11 mouse cellular contexts compared by ENCODE assay signal in the genomic region with DNA sequence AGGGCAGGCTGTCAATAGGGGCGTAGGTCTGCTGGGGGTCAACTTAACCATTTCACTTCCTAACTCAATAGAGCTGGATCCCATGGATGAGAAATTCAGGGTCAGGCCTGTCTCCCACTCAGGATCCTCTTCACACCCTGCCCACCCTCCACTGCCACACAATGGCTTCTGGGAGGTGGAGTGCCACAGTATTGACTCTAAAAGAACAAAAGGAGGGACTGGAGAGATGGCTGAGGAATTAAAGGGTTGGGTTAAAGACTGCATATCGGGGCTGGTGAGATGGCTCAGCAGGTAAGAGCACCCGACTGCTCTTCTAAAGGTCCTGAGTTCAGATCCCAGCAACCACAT. TPM values are rescaled to one million over a fixed set of nuclear protein-coding genes. Genes with fewer than 3 reads are reported as not detected.
DNase-seq lines count a peak whose midpoint lies in the region; ATAC-seq and TF ChIP-seq lines count a peak whose summit lies in the region.
"Had no signal": no experiment of that assay in that cellular context is flagged by ENCODE, and none has a peak within 500 bp of the region (broad histone marks: within the 10 kb centered on the region; RNA-seq: fewer than 3 reads in every experiment).

No protein-coding gene starts in this region.

- intact Hi-C loops in left cerebral cortex, adult 2 months (cut with DNase I), result no loop called here
- intact Hi-C loops in left cerebral cortex, postnatal 10 days (cut with DNase I), result no loop called here

- H3K4me2 ChIP-seq in liver, embryonic 13.5 days, result peak overlapping the region; percentile 54; the same call in 1 of the 2 replicates

- no peaks in the 10 kb centered on the region for H3K27me3 ChIP-seq in heart, embryonic 10.5 days (ENCODE audit: insufficient read depth, poor library complexity, severe bottlenecking)
- no peaks in the 10 kb centered on the region for H3K27me3 ChIP-seq in liver, embryonic 13.5 days

- WGBS in heart, embryonic 10.5 days, result 59% methylated on average over 3 of the region's 3 CpGs
- 70% methylated on average over 3 of the region's 3 CpGs for WGBS in liver, embryonic 13.5 days (ENCODE audit: insufficient replicate concordance)

- H3K9me3 ChIP-seq in heart, embryonic 10.5 days, result no peaks in the 10 kb centered on the region
- H3K9me3 ChIP-seq in liver, embryonic 13.5 days (replicated peaks), result no peaks in the 10 kb centered on the region
- H3K9me3 ChIP-seq: hindbrain, embryonic 10.5 days had no signal

- peak overlapping the region; percentile 64 for H3K27ac ChIP-seq in heart, embryonic 10.5 days
- H3K27ac ChIP-seq in left cerebral cortex, adult 2 months, result peak overlapping the region; percentile 76
- peak overlapping the region; percentile 45 for H3K27ac ChIP-seq in brown adipose tissue, adult 24 weeks (replicated peaks; ENCODE audit: low read depth, low read length)
- H3K27ac ChIP-seq in liver, embryonic 13.5 days, result peak overlapping the region; percentile 63

- ATAC-seq in liver, embryonic 13.5 days (ENCODE audit: low read depth), result no peak
- ATAC-seq in megakaryocyte-erythroid progenitor cell, adult 5-6 weeks (replicated peaks; ENCODE audit: low FRiP score, low TSS enrichment, poor library complexity, severe bottlenecking), result no peak

- TF ChIP-seq CTCF in left cerebral cortex, adult 2 months (IDR thresholded peaks at IDR 0.05), result no peak

- no peak overlapping the region for H3K9ac ChIP-seq in liver, embryonic 13.5 days

- H3K4me1 ChIP-seq in heart, embryonic 10.5 days, result peaks cover 66% of the 10 kb centered on the region
- H3K4me1 ChIP-seq in brown adipose tissue, adult 24 weeks (ENCODE audit: control insufficient read depth, insufficient read depth, insufficient read length, low read length), result peaks cover 15% of the 10 kb centered on the region
- H3K4me1 ChIP-seq in liver, embryonic 13.5 days (replicated peaks), result peaks cover 63% of the 10 kb centered on the region

- DNase-seq in heart, embryonic 10.5 days (ENCODE audit: low spot score), result no peak
- no peak for DNase-seq in heart, postnatal 4 days
- no peak for DNase-seq in left cerebral cortex, adult 2 months (ENCODE audit: extremely low spot score in 1 of 2, low spot score in 2 of 2)
- no peak for DNase-seq in left cerebral cortex, postnatal 10 days (ENCODE audit: extremely low spot score in 1 of 2, low spot score in 2 of 2)
- DNase-seq in liver, embryonic 13.5 days, result no peak
- no peak for DNase-seq in thymus, postnatal 0 days (ENCODE audit: low spot score)
- DNase-seq: cerebellum, postnatal 14 days had no signal

- no peaks in the 10 kb centered on the region for H3K36me3 ChIP-seq in heart, embryonic 10.5 days
- no peaks in the 10 kb centered on the region for H3K36me3 ChIP-seq in liver, embryonic 13.5 days
- H3K36me3 ChIP-seq: hindbrain, embryonic 10.5 days had no signal

- H3K4me3 ChIP-seq in heart, embryonic 10.5 days, result no peak overlapping the region
- no peak overlapping the region for H3K4me3 ChIP-seq in left cerebral cortex, adult 2 months
- H3K4me3 ChIP-seq in brown adipose tissue, adult 24 weeks (ENCODE audit: insufficient read depth, low read depth, low read length), result no peak overlapping the region
- H3K4me3 ChIP-seq in liver, embryonic 13.5 days (replicated peaks), result no peak overlapping the region
- H3K4me3 ChIP-seq: erythroblast, embryonic 14.5 days had no signal

RNA-seq across cellular contexts. Expression of a gene that starts 13.0 kb away (rescaled TPM):
- 49.1 and 56.0 TPM in 2 replicates for polyA plus RNA-seq in heart, embryonic 10.5 days (2016; fragmentation: Nextera tagmentation; extraction: Ambion mirVana)
- 100 to 1,000 TPM; 108 to 117 TPM for total RNA-seq in heart, postnatal 4 days (2021)
- total RNA-seq in left cerebral cortex, adult 2 months (2021), result 100 to 1,000 TPM; 139 TPM
- 100 to 1,000 TPM; 112 to 122 TPM for total RNA-seq in left cerebral cortex, postnatal 10 days (2021)
- polyA plus RNA-seq in brown adipose tissue, adult 24 weeks (2012; ENCODE audit: insufficient read depth, insufficient read length, missing spikeins), result 38.1 and 45.0 TPM in 2 replicates
- 12.4 and 13.4 TPM in 2 replicates for polyA plus RNA-seq in liver, embryonic 13.5 days (2015; fragmentation: Nextera tagmentation; extraction: Ambion mirVana)
- 45.2 and 52.4 TPM in 2 replicates for total RNA-seq in megakaryocyte-erythroid progenitor cell, adult 5-6 weeks (2014; fragmentation: Nextera tagmentation)
- total RNA-seq in megakaryocyte-erythroid progenitor cell, adult 5-6 weeks (2017), result 45.0 and 64.8 TPM in 2 replicates
- 30.6 and 33.7 TPM in 2 replicates for polyA plus RNA-seq in thymus, postnatal 0 days (2015; fragmentation: Nextera tagmentation; extraction: Ambion mirVana)

RNA-seq across cellular contexts. Expression of a gene that starts 49.5 kb away (rescaled TPM):
- polyA plus RNA-seq in heart, embryonic 10.5 days (2016; fragmentation: Nextera tagmentation; extraction: Ambion mirVana), result 74.5 and 77.0 TPM in 2 replicates
- total RNA-seq in heart, postnatal 4 days (2021), result 10 to 100 TPM; 53.1 to 57.6 TPM
- total RNA-seq in left cerebral cortex, adult 2 months (2021), result 10 to 100 TPM; 40.5 to 47.3 TPM
- total RNA-seq in left cerebral cortex, postnatal 10 days (2021), result 10 to 100 TPM; 45.0 to 47.6 TPM
- 17.6 and 22.1 TPM in 2 replicates for polyA plus RNA-seq in brown adipose tissue, adult 24 weeks (2012; ENCODE audit: insufficient read depth, insufficient read length, missing spikeins)
- 30.7 and 42.3 TPM in 2 replicates for polyA plus RNA-seq in liver, embryonic 13.5 days (2015; fragmentation: Nextera tagmentation; extraction: Ambion mirVana)
- 55.3 and 79.3 TPM in 2 replicates for total RNA-seq in megakaryocyte-erythroid progenitor cell, adult 5-6 weeks (2014; fragmentation: Nextera tagmentation)
- total RNA-seq in megakaryocyte-erythroid progenitor cell, adult 5-6 weeks (2017), result 59.3 and 167 TPM in 2 replicates
- polyA plus RNA-seq in thymus, postnatal 0 days (2015; fragmentation: Nextera tagmentation; extraction: Ambion mirVana), result 83.8 and 86.3 TPM in 2 replicates
